Mouse (Mus musculus): ENCODE results near the gene Ckap4. TPM values are rescaled to one million over a fixed set of nuclear protein-coding genes. Genes with fewer than 3 reads are reported as not detected.
"Not testable (repeated sequence)": the region's sequence is repeated elsewhere in the genome, so short reads cannot be mapped to it uniquely, and the experiment has no call there.

Ckap4 gene
- polyA plus RNA-seq, 1 experiment from 2014 or later = 60.9 TPM

DNA sequence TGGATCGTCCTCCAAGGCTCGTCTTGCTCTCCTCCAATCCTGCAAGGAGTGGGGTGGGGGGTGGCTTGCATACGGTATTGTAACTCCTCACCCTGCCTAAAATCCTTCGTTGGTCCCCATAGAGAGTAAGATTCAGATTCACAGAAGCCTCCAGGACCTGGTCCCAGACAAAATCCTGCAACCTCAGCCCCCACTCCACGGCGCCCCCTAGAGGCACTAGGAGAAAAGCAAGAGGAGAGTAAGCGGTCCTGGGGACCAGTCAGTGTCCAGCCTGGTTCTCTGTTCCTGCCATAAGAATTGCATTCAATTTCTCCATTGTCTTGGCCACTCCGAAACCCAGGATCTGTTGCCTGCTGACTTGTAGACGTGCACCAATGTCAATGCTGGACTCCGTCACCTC is 10.2 kb downstream of the Ckap4 start:
- 49% methylated on average over 10 of the region's 10 CpGs for WGBS
- no peak overlapping the region for H3K4me2 ChIP-seq (replicated peaks)
- no peaks in the 10 kb centered on the region for H3K27me3 ChIP-seq
- ATAC-seq = no peak
- H3K9ac ChIP-seq (replicated peaks) = no peak overlapping the region
- no peaks in the 10 kb centered on the region for H3K9me3 ChIP-seq
- no peak overlapping the region for H3K27ac ChIP-seq
- H3K4me3 ChIP-seq (replicated peaks) = no peak overlapping the region
- H3K4me1 ChIP-seq (replicated peaks) = peaks cover 12% of the 10 kb centered on the region
- H3K36me3 ChIP-seq = peaks cover 43% of the 10 kb centered on the region

DNA sequence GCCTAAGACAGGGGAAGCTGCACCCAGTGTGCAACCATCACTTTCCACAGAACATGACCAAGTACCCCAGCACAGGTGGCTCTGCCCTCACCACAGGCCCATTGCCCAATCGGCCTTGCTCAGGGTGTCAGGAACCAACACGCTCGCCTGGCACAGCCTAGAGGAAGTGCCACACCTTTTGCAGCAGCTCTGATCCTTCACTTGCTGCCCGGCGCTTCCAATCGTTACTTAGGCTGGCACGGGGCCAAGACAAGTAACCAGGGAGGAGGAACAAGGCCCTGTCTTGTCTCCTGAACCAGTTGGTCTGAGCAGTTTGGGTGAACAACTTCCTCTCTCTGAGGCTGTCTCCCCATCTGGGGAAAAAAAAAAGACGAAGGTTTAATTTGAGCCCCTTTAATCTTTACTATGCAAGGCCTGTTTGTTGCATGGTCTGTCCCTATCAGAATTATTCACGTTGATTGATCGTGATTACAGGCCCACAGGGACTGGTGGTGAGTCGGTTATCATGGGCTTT is 17.4 kb downstream of the Ckap4 start:
- 74% methylated on average over 11 of the region's 11 CpGs for WGBS
- no peaks in the 10 kb centered on the region for H3K27me3 ChIP-seq
- no peaks in the 10 kb centered on the region for H3K4me1 ChIP-seq (replicated peaks)
- ATAC-seq = no peak
- H3K36me3 ChIP-seq = no peaks in the 10 kb centered on the region
- no peak overlapping the region for H3K4me3 ChIP-seq (replicated peaks)
- H3K9me3 ChIP-seq = no peaks in the 10 kb centered on the region
- no peak overlapping the region for H3K27ac ChIP-seq
- H3K4me2 ChIP-seq (replicated peaks) = no peak overlapping the region
- no peak overlapping the region for H3K9ac ChIP-seq (replicated peaks)

DNA sequence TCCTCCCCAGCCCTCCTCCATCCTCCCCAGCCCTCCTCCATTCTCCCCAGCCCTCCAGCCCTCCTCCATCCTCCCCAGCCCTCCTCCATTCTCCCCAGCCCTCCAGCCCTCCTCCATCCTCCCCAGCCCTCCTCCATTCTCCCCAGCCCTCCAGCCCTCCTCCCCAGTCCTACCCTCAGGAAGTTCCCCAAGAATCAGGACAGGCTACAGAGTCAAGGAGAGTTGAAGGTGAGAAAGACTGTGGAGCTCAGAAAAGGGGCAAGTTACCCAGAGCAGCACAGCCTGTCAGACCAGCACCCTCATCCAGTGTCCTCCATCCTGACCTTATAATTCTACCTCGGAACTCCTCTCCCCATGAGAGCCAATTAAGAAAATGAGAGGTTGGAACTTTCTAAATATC is 17.9 kb downstream of the Ckap4 start:
- ATAC-seq = peak; percentile 34
- not testable (repeated sequence) for H3K36me3 ChIP-seq; H3K4me1 ChIP-seq (replicated peaks); H3K27me3 ChIP-seq; H3K9me3 ChIP-seq; H3K4me2 ChIP-seq (replicated peaks); H3K27ac ChIP-seq; H3K9ac ChIP-seq (replicated peaks); H3K4me3 ChIP-seq (replicated peaks)
- WGBS = 82% methylated on average over 1 of the region's 1 CpGs

- no peak overlapping the region for H3K4me2 ChIP-seq (replicated peaks)
- no peaks in the 10 kb centered on the region for H3K4me1 ChIP-seq (replicated peaks)
- ATAC-seq = peak; percentile 86
- H3K4me3 ChIP-seq (replicated peaks) = no peak overlapping the region
- H3K27me3 ChIP-seq = no peaks in the 10 kb centered on the region
- 22% methylated on average over 3 of the region's 3 CpGs for WGBS
- no peak overlapping the region for H3K27ac ChIP-seq
- no peaks in the 10 kb centered on the region for H3K36me3 ChIP-seq
- no peaks in the 10 kb centered on the region for H3K9me3 ChIP-seq
- H3K9ac ChIP-seq (replicated peaks) = no peak overlapping the region
Observed at GRCm38 (mm10) chr10:84515512-84515950, 18.3 kb downstream of the Ckap4 start.

DNA sequence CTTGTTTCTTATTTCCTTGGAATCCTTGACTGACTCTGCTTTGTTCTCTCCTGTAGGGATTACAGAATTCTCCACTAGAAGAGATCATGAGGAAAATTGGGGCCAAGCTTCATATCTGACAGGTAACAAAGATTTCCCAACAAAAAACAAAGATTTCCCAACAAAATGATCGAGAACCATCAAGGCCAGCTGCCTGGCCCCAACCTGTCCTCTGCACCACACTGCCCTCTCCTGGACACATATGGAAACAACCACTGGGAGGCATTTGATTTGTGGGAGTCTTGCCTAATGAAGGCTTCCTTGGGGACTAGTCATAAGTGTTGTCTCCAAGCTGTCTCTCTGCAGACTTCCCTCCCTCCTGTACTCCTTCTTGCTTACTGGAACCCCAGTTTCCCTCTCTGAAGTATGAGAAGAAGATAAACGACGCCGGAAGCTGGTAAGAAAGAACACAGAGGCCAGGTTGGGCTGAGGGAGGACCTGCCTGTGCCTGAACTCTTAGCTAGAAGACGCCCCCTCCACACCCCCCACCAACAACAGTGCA is 19.8 kb downstream of the Ckap4 start:
- Histone ChIP-seq H3K27ac (no peak overlapping the region), H3K36me3 (no peaks in the 10 kb centered on the region), H3K9ac (replicated peaks) (no peak overlapping the region), H3K27me3 (no peaks in the 10 kb centered on the region), H3K4me3 (replicated peaks) (no peak overlapping the region), H3K9me3 (no peaks in the 10 kb centered on the region), H3K4me2 (replicated peaks) (no peak overlapping the region), H3K4me1 (replicated peaks) (no peaks in the 10 kb centered on the region)
- WGBS = 45% methylated on average over 5 of the region's 5 CpGs
- no peak for ATAC-seq

GRCm38 (mm10) chr10:84512766-84513165 is 21.1 kb downstream of the Ckap4 start:
- Histone ChIP-seq H3K4me3 (replicated peaks) (no peak overlapping the region), H3K27me3 (no peaks in the 10 kb centered on the region), H3K36me3 (no peaks in the 10 kb centered on the region), H3K9me3 (no peaks in the 10 kb centered on the region), H3K4me2 (replicated peaks) (no peak overlapping the region), H3K9ac (replicated peaks) (no peak overlapping the region), H3K4me1 (replicated peaks) (no peaks in the 10 kb centered on the region), H3K27ac (no peak overlapping the region)
- no peak for ATAC-seq

DNA sequence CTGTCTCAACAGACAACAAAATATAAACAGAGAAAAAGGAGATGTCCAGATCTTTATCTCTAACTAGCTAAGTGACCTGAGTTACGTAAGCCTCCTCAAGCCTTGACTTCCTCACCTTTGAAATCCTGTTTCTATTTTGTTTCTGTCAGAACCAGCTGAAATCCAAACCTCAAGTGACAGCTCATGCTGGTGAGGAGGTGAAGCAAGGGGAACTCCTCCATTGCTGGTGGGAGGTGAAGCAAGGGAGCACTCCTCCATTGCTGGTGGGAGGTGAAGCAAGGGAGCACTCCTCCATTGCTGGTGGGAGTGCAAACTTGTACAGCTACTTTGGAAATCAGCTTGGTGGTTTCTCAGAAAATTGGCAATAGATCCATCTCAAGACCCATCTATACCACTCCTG is 25.3 kb downstream of the Ckap4 start:
- no peak overlapping the region for H3K9ac ChIP-seq (replicated peaks)
- ATAC-seq = no peak
- 97% methylated on average over 1 of the region's 1 CpGs for WGBS

GRCm38 (mm10) chr10:84498867-84499266 is 35.0 kb downstream of the Ckap4 start:
- no peaks in the 10 kb centered on the region for H3K36me3 ChIP-seq
- H3K27ac ChIP-seq = no peak overlapping the region
- no peaks in the 10 kb centered on the region for H3K4me1 ChIP-seq (replicated peaks)
- H3K9me3 ChIP-seq = no peaks in the 10 kb centered on the region
- H3K4me2 ChIP-seq (replicated peaks) = no peak overlapping the region
- H3K9ac ChIP-seq (replicated peaks) = no peak overlapping the region
- WGBS = 83% methylated on average over 2 of the region's 2 CpGs
- H3K27me3 ChIP-seq = no peaks in the 10 kb centered on the region
- ATAC-seq = no peak
- no peak overlapping the region for H3K4me3 ChIP-seq (replicated peaks)

More for the DNA sequence above, 25.3 kb downstream of the Ckap4 start:
- Histone ChIP-seq H3K36me3 (no peaks in the 10 kb centered on the region), H3K4me3 (replicated peaks) (no peak overlapping the region), H3K27ac (no peak overlapping the region), H3K4me1 (replicated peaks) (no peaks in the 10 kb centered on the region), H3K27me3 (no peaks in the 10 kb centered on the region), H3K9me3 (no peaks in the 10 kb centered on the region), H3K4me2 (replicated peaks) (no peak overlapping the region)

DNA sequence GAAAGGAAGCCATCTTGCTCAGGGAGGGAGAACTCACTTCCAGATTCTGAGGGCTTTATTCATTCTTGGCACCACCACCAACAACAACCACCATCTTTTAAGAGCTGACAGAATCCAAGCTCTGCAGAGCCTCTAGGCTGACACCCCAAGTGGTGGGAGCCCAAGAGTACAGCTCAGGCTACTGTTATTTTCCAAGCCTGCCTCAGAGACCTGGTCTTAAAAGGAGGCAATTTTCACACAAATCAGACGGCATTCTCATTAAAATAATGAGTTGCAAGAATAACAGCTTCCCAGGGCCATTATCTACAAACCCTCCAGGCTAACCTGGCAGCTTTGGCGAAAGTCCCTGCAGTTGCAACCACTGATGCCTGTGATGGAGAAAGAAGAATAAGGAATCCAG is 37.1 kb downstream of the Ckap4 start:
- H3K36me3 ChIP-seq = no peaks in the 10 kb centered on the region
- H3K4me3 ChIP-seq (replicated peaks) = no peak overlapping the region
- no peak for ATAC-seq
- no peak overlapping the region for H3K4me2 ChIP-seq (replicated peaks)
- no peaks in the 10 kb centered on the region for H3K9me3 ChIP-seq
- 73% methylated on average over 2 of the region's 2 CpGs for WGBS
- no peaks in the 10 kb centered on the region for H3K4me1 ChIP-seq (replicated peaks)
- no peak overlapping the region for H3K27ac ChIP-seq
- no peak overlapping the region for H3K9ac ChIP-seq (replicated peaks)
- H3K27me3 ChIP-seq = no peaks in the 10 kb centered on the region

DNA sequence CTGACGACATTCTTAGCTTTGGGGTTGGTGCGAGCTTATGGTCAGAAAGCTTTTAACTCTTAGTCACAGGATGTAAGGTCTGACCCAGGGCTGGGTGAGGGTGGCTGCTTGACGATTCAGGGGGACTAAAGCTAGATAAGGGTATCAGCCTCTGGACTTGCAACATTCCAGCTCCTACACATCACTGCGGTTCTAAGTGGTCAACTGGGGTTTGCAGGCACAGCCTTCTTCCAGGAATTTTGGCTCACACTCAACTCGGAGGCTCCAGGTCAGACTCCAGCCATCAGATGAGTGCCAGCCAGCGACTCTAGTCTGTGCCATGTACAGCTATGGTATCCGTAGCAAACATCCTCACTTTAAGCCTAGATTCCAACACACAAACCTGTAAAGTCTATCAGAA is 39.4 kb downstream of the Ckap4 start:
- no peak overlapping the region for H3K9ac ChIP-seq (replicated peaks)
- no peak for ATAC-seq
- H3K4me2 ChIP-seq (replicated peaks) = no peak overlapping the region
- H3K36me3 ChIP-seq = no peaks in the 10 kb centered on the region
- H3K4me3 ChIP-seq (replicated peaks) = no peak overlapping the region
- 90% methylated on average over 7 of the region's 7 CpGs for WGBS
- no peaks in the 10 kb centered on the region for H3K4me1 ChIP-seq (replicated peaks)
- H3K27me3 ChIP-seq = no peaks in the 10 kb centered on the region
- no peaks in the 10 kb centered on the region for H3K9me3 ChIP-seq
- no peak overlapping the region for H3K27ac ChIP-seq

DNA sequence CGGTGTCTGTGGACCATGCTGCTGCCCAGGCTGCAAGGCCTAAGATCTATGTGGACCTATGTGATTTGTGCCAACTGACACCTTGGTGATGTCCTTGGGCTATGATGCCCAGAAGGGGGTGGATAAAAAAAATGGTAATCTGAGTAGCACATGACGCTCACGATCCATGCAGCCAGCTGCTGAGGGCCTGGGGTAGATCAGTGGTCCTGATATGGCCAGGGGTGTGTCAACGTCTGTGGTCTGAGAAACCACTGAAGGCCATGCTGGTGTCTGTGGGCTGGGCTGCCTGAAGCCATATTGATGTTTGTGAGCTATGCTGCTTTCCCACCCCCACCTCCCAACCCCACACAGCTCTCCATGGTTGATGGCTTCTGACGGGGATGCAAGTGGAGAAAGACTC is 43.7 kb downstream of the Ckap4 start:
- no peak overlapping the region for H3K4me2 ChIP-seq (replicated peaks)
- no peak overlapping the region for H3K4me3 ChIP-seq (replicated peaks)
- H3K27me3 ChIP-seq = no peaks in the 10 kb centered on the region
- H3K27ac ChIP-seq = no peak overlapping the region
- H3K36me3 ChIP-seq = no peaks in the 10 kb centered on the region
- no peak overlapping the region for H3K9ac ChIP-seq (replicated peaks)
- ATAC-seq = no peak
- H3K9me3 ChIP-seq = no peaks in the 10 kb centered on the region
- no peaks in the 10 kb centered on the region for H3K4me1 ChIP-seq (replicated peaks)
- 86% methylated on average over 5 of the region's 5 CpGs for WGBS

- no peaks in the 10 kb centered on the region for H3K36me3 ChIP-seq
- H3K9me3 ChIP-seq = no peaks in the 10 kb centered on the region
- no peak overlapping the region for H3K4me2 ChIP-seq (replicated peaks)
- no peaks in the 10 kb centered on the region for H3K27me3 ChIP-seq
- 35% methylated on average over 6 of the region's 6 CpGs for WGBS
- H3K27ac ChIP-seq = no peak overlapping the region
- H3K4me1 ChIP-seq (replicated peaks) = no peaks in the 10 kb centered on the region
- no peak overlapping the region for H3K4me3 ChIP-seq (replicated peaks)
- no peak for ATAC-seq
- no peak overlapping the region for H3K9ac ChIP-seq (replicated peaks)
Observed at GRCm38 (mm10) chr10:84488315-84488714, 45.5 kb downstream of the Ckap4 start.

DNA sequence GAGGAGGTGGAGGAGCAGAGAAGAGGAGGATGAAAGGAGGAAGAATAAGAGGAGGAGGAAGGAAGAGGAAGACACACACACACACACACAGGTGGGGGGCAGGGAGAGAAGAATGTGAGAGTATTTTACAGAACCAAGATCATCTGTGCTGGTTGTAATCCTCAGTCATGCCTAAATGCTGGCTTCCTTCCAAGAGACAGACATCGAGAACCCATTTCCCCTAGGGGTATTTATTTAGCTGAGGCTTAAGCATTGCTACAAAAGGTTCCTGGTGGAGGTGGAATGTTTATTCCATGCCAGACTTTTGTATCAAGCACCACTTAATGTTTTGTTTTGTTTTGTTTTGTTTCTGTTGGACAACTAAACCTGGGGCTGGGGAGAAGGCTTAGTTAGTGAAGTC is 49.2 kb downstream of the Ckap4 start:
- H3K27me3 ChIP-seq = no peaks in the 10 kb centered on the region

More for the DNA sequence above, 49.2 kb downstream of the Ckap4 start:
- no peak overlapping the region for H3K4me3 ChIP-seq (replicated peaks)
- 88% methylated on average over 1 of the region's 1 CpGs for WGBS
- H3K9ac ChIP-seq (replicated peaks) = no peak overlapping the region
- no peaks in the 10 kb centered on the region; the same call in 1 of the 2 replicates for H3K4me1 ChIP-seq (replicated peaks)
- no peaks in the 10 kb centered on the region for H3K9me3 ChIP-seq
- H3K36me3 ChIP-seq = no peaks in the 10 kb centered on the region
- H3K27ac ChIP-seq = no peak overlapping the region
- H3K4me2 ChIP-seq (replicated peaks) = no peak overlapping the region
- ATAC-seq = no peak

Data from midbrain, embryonic 13.5 days (tissue).